Mouse (Mus musculus) heart, postnatal 0 days (tissue): Measurements from ENCODE around the gene Znrf4. TPM values are rescaled to one million over a fixed set of nuclear protein-coding genes. Genes with fewer than 3 reads are reported as not detected.
A peak's percentile ranks its signal among the peaks of the same experiment; 100 is the strongest.

ENCODE experiments used
- ATAC-seq: fragments of 200-750 bp; cut with Nextera tagmentation; 2 replicates; pipeline ENCODE4 v1.8.0; 2017; ENCODE audit warnings: low read depth, moderate number of reproducible peaks, moderate library complexity; ENCODE audit not compliant: insufficient read depth
- DNase-seq: peaks from one replicate; pipeline ENCODE4 v3.0.0-alpha.2; 2016; ENCODE audit warnings: low spot score
- H3K27ac ChIP-seq: fragments of 300-500 bp; sonication (generic); 2 replicates; pipeline ENCODE4 v1.5.1; 2014; ENCODE audit warnings: low read depth, mild to moderate bottlenecking
- H3K27me3 ChIP-seq: fragments of 300-500 bp; sonication (generic); 2 replicates; pipeline ENCODE4 v1.6.1; 2014; ENCODE audit warnings: low read length, mixed read lengths; ENCODE audit not compliant: control insufficient read depth, insufficient read depth
- H3K36me3 ChIP-seq: fragments of 300-500 bp; sonication (generic); replicated peaks from 2 replicates; pipeline ENCODE4 v1.6.1; 2014; ENCODE audit warnings: low read length, mixed read lengths; ENCODE audit not compliant: control insufficient read depth, insufficient read depth
- H3K4me1 ChIP-seq: fragments of 300-500 bp; sonication (generic); 2 replicates; pipeline ENCODE4 v1.6.1; 2014; ENCODE audit warnings: antibody characterized with exemption; ENCODE audit not compliant: control insufficient read depth, insufficient read depth
- H3K4me2 ChIP-seq: fragments of 300-500 bp; sonication (generic); 2 replicates; pipeline ENCODE4 v1.6.1; 2014; ENCODE audit warnings: low read depth, mild to moderate bottlenecking, low read length, moderate library complexity
- H3K4me3 ChIP-seq: fragments of 300-500 bp; sonication (generic); 2 replicates; pipeline ENCODE4 v1.5.1; 2014; ENCODE audit warnings: low read depth, low read length
- H3K9ac ChIP-seq: fragments of 300-500 bp; sonication (generic); replicated peaks from 2 replicates; pipeline ENCODE4 v1.6.1; 2014; ENCODE audit warnings: low read depth, low read length, mixed read lengths
- H3K9me3 ChIP-seq: fragments of 300-500 bp; sonication (generic); replicated peaks from 2 replicates; pipeline ENCODE4 v1.6.1; 2016; ENCODE audit warnings: low read length; ENCODE audit not compliant: control insufficient read depth
- CTCF ChIP-seq: IDR thresholded peaks from 2 replicates; pipeline ENCODE4 v1.5.1; 2016; ENCODE audit warnings: antibody characterized with exemption, control low read depth, low read depth
- EP300 ChIP-seq: IDR thresholded peaks from 2 replicates; pipeline ENCODE4 v1.6.1; 2016; ENCODE audit warnings: antibody characterized with exemption, low read depth
- WGBS: fragments of 180-500 bp; shearing (Covaris S2); extraction: QIAGEN DNeasy Blood & Tissue Kit; methylation state at CpG from one replicate; pipeline ENCODE4 v1.1.7; 2014; 5-methylcytosine and 5-hydroxymethylcytosine counted together
- polyA plus RNA-seq: library from polyadenylated mRNA; unstranded; fragments of >200 nt; fragmentation: Nextera tagmentation; extraction: Ambion mirVana; gene quantifications from 2 replicates; pipeline ENCODE4 v1.2.1, GENCODE M21; 2015
- total RNA-seq: library from RNA; depleted of rRNA; stranded (reverse); fragments of >200 nt; gene quantifications from 2 replicates; pipeline ENCODE4 v1.2.3, GENCODE M21; 2014; ENCODE audit warnings: low replicate concordance

Znrf4 gene
- total and polyA plus RNA-seq, 2 experiments from 2014 or later, result not detected

GRCm38 (mm10) chr17:56522744-56523143, 10.5 kb upstream of the Znrf4 start:
- Histone ChIP-seq H3K4me2 (no peak overlapping the region), H3K9me3 (no peaks in the 10 kb centered on the region), H3K27me3 (no peaks in the 10 kb centered on the region), H3K36me3 (no peaks in the 10 kb centered on the region), H3K4me3 (no peak overlapping the region), H3K27ac (no peak overlapping the region), H3K4me1 (no peaks in the 10 kb centered on the region), H3K9ac (no peak overlapping the region)
- TF ChIP-seq EP300 (no peak), CTCF (no peak)
- no peak for DNase-seq
- WGBS, result 65% methylated on average over 1 of the region's 1 CpGs
- ATAC-seq, result no peak

- TF ChIP-seq CTCF, result no peak
- TF ChIP-seq EP300, result no peak
- Histone ChIP-seq H3K4me1 (no peaks in the 10 kb centered on the region), H3K9me3 (no peaks in the 10 kb centered on the region), H3K27ac (no peak overlapping the region), H3K36me3 (no peaks in the 10 kb centered on the region), H3K27me3 (peaks cover 46% of the 10 kb centered on the region), H3K4me3 (no peak overlapping the region), H3K4me2 (no peak overlapping the region), H3K9ac (no peak overlapping the region)
- DNase-seq (no peak), ATAC-seq (no peak)
- 16% methylated on average over 13 of the region's 13 CpGs for WGBS
These were observed 3.6 kb upstream of the Znrf4 start for GRCm38 (mm10) chr17:56515690-56516410.

GRCm38 (mm10) chr17:56514916-56515315, 2.7 kb upstream of the Znrf4 start:
- ATAC-seq, result no peak
- Histone ChIP-seq H3K9ac (no peak overlapping the region), H3K9me3 (no peaks in the 10 kb centered on the region), H3K27me3 (peaks cover 55% of the 10 kb centered on the region), H3K4me2 (no peak overlapping the region), H3K4me3 (no peak overlapping the region), H3K36me3 (no peaks in the 10 kb centered on the region), H3K27ac (no peak overlapping the region), H3K4me1 (no peaks in the 10 kb centered on the region)
- TF ChIP-seq EP300 (no peak), CTCF (no peak)
- DNase-seq, result no peak
- WGBS, result 39% methylated on average over 12 of the region's 12 CpGs

GRCm38 (mm10) chr17:56514330-56514729, 2.1 kb upstream of the Znrf4 start:
- no peak overlapping the region for H3K27ac ChIP-seq
- no peak for TF ChIP-seq CTCF
- TF ChIP-seq EP300, result no peak

GRCm38 (mm10) chr17:56511707-56512090, 532 bp downstream of the Znrf4 start:
- Histone ChIP-seq H3K4me1 (peaks cover 4% of the 10 kb centered on the region; the same call in 1 of the 2 replicates), H3K4me2 (no peak overlapping the region), H3K9me3 (no peaks in the 10 kb centered on the region), H3K9ac (no peak overlapping the region), H3K27me3 (peaks cover 68% of the 10 kb centered on the region), H3K4me3 (peak overlapping the region; percentile 17), H3K27ac (no peak overlapping the region), H3K36me3 (no peaks in the 10 kb centered on the region)
- no peak for ATAC-seq
- no peak for TF ChIP-seq CTCF
- TF ChIP-seq EP300, result no peak
- WGBS, result 21% methylated on average over 29 of the region's 29 CpGs
- no peak for DNase-seq

More at GRCm38 (mm10) chr17:56514330-56514729, 2.1 kb upstream of the Znrf4 start:
- H3K4me2 ChIP-seq, result no peak overlapping the region
- H3K4me3 ChIP-seq, result no peak overlapping the region
- no peaks in the 10 kb centered on the region for H3K9me3 ChIP-seq
- no peaks in the 10 kb centered on the region for H3K36me3 ChIP-seq
- no peaks in the 10 kb centered on the region for H3K4me1 ChIP-seq
- peaks cover 61% of the 10 kb centered on the region for H3K27me3 ChIP-seq
- DNase-seq (no peak), ATAC-seq (no peak)
- no peak overlapping the region for H3K9ac ChIP-seq
